Mouse (Mus musculus) heart, embryonic 10.5 days (tissue): ENCODE measurements around the gene Anapc11. TPM values are rescaled to one million over a fixed set of nuclear protein-coding genes. Genes with fewer than 3 reads are reported as not detected.

ENCODE experiments used
- DNase-seq: peaks from one replicate; pipeline ENCODE4 v3.0.0-alpha.2; 2017; ENCODE audit warnings: low spot score
- H3K27ac ChIP-seq: fragments of 300-500 bp; sonication (generic); 2 replicates; pipeline ENCODE4 v1.5.1; 2016; ENCODE audit warnings: mild to moderate bottlenecking
- H3K27me3 ChIP-seq: fragments of 300-500 bp; sonication (generic); 2 replicates; pipeline ENCODE4 v1.6.1; 2016; ENCODE audit warnings: mild to moderate bottlenecking; ENCODE audit not compliant: poor library complexity, insufficient read depth, severe bottlenecking
- H3K36me3 ChIP-seq: fragments of 300-500 bp; sonication (generic); 2 replicates; pipeline ENCODE4 v1.6.1; 2016; ENCODE audit warnings: mild to moderate bottlenecking, moderate library complexity
- H3K4me1 ChIP-seq: fragments of 300-500 bp; sonication (generic); 2 replicates; pipeline ENCODE4 v1.6.1; 2016; ENCODE audit warnings: mild to moderate bottlenecking
- H3K4me3 ChIP-seq: fragments of 300-500 bp; sonication (generic); 2 replicates; pipeline ENCODE4 v1.5.1; 2016; ENCODE audit warnings: mild to moderate bottlenecking, moderate library complexity
- H3K9me3 ChIP-seq: fragments of 300-500 bp; sonication (generic); 2 replicates; pipeline ENCODE4 v1.6.1; 2016; ENCODE audit warnings: mild to moderate bottlenecking, moderate library complexity
- WGBS: fragments of 180-500 bp; shearing (Covaris S2); methylation state at CpG from one replicate; pipeline ENCODE4 v1.1.7; 2016; 5-methylcytosine and 5-hydroxymethylcytosine counted together
- polyA plus RNA-seq: library from polyadenylated mRNA; unstranded; fragments of >200 nt; fragmentation: Nextera tagmentation; extraction: Ambion mirVana; gene quantifications from 2 replicates; pipeline ENCODE4 v1.2.1, GENCODE M21; 2016

Gene Anapc11
- polyA plus RNA-seq, 1 experiment from 2014 or later = 186 TPM

- no peaks in the 10 kb centered on the region for H3K4me1 ChIP-seq
- H3K36me3 ChIP-seq = peaks cover 97% of the 10 kb centered on the region
- DNase-seq = no peak
- H3K9me3 ChIP-seq = no peaks in the 10 kb centered on the region
- 84% methylated on average over 9 of the region's 9 CpGs for WGBS
- no peak overlapping the region for H3K4me3 ChIP-seq
- H3K27ac ChIP-seq = no peak overlapping the region
- no peaks in the 10 kb centered on the region for H3K27me3 ChIP-seq
Measured at GRCm38 (mm10) chr11:120565114-120565513, 33.1 kb upstream of the Anapc11 start.

- no peak overlapping the region for H3K27ac ChIP-seq
- H3K36me3 ChIP-seq = peaks cover 79% of the 10 kb centered on the region
- H3K4me3 ChIP-seq = no peak overlapping the region
- H3K9me3 ChIP-seq = no peaks in the 10 kb centered on the region
- 95% methylated on average over 6 of the region's 6 CpGs for WGBS
- H3K4me1 ChIP-seq = peaks cover 14% of the 10 kb centered on the region
- no peak for DNase-seq
- H3K27me3 ChIP-seq = no peaks in the 10 kb centered on the region
Measured at GRCm38 (mm10) chr11:120568324-120568723, 29.9 kb upstream of the Anapc11 start.

GRCm38 (mm10) chr11:120571122-120571521 is 27.1 kb upstream of the Anapc11 start:
- Histone ChIP-seq H3K9me3 (no peaks in the 10 kb centered on the region), H3K4me3 (peak overlapping the region; percentile 99), H3K36me3 (peaks cover 51% of the 10 kb centered on the region), H3K4me1 (peaks cover 24% of the 10 kb centered on the region), H3K27ac (peak overlapping the region; percentile 97; the same call in 1 of the 2 replicates), H3K27me3 (no peaks in the 10 kb centered on the region)
- DNase-seq = no peak
- WGBS = 34% methylated on average over 3 of the region's 3 CpGs

GRCm38 (mm10) chr11:120571754-120572416 is 26.3 kb upstream of the Anapc11 start:
- Histone ChIP-seq H3K27ac (peak overlapping the region; percentile 97), H3K27me3 (no peaks in the 10 kb centered on the region), H3K36me3 (peaks cover 50% of the 10 kb centered on the region), H3K9me3 (no peaks in the 10 kb centered on the region), H3K4me1 (peaks cover 24% of the 10 kb centered on the region), H3K4me3 (peak overlapping the region; percentile 99)
- no peak for DNase-seq
- 8% methylated on average over 11 of the region's 11 CpGs for WGBS

- Histone ChIP-seq H3K9me3 (no peaks in the 10 kb centered on the region), H3K27ac (peak overlapping the region; percentile 97), H3K27me3 (no peaks in the 10 kb centered on the region), H3K36me3 (peaks cover 50% of the 10 kb centered on the region), H3K4me1 (peaks cover 24% of the 10 kb centered on the region), H3K4me3 (peak overlapping the region; percentile 99)
- WGBS = under 1% methylated on average over 24 of the region's 24 CpGs
- no peak for DNase-seq
Measured at GRCm38 (mm10) chr11:120572417-120572751, 25.8 kb upstream of the Anapc11 start.

- under 1% methylated on average over 94 of the region's 94 CpGs for WGBS
Measured at GRCm38 (mm10) chr11:120572752-120573584, 25.3 kb upstream of the Anapc11 start, which contains the start of gene P4hb. P4hb (minus strand) TSS chr11:120573253.

GRCm38 (mm10) chr11:120573585-120574277 is 24.5 kb upstream of the Anapc11 start:
- H3K36me3 ChIP-seq = peaks cover 50% of the 10 kb centered on the region
- peaks cover 29% of the 10 kb centered on the region for H3K4me1 ChIP-seq
- no peaks in the 10 kb centered on the region for H3K27me3 ChIP-seq
- H3K27ac ChIP-seq = peak overlapping the region; percentile 97
- peak overlapping the region; percentile 99 for H3K4me3 ChIP-seq
- DNase-seq = no peak
- WGBS = under 1% methylated on average over 23 of the region's 23 CpGs
- no peaks in the 10 kb centered on the region for H3K9me3 ChIP-seq

More at GRCm38 (mm10) chr11:120572752-120573584, 25.3 kb upstream of the Anapc11 start, which contains the start of gene P4hb:
- H3K4me3 ChIP-seq = peak within 1 kb of the TSS; percentile 99
- H3K27ac ChIP-seq = peak within 1 kb of the TSS; percentile 97
- peaks cover 24% of the 10 kb centered on the region for H3K4me1 ChIP-seq
- H3K36me3 ChIP-seq = peaks cover 50% of the 10 kb centered on the region
- H3K9me3 ChIP-seq = no peaks in the 10 kb centered on the region
- no peaks in the 10 kb centered on the region for H3K27me3 ChIP-seq
- peak; percentile 100 for DNase-seq

GRCm38 (mm10) chr11:120574278-120574600 is 24.0 kb upstream of the Anapc11 start:
- Histone ChIP-seq H3K9me3 (no peaks in the 10 kb centered on the region), H3K27me3 (no peaks in the 10 kb centered on the region), H3K4me3 (peak overlapping the region; percentile 99), H3K27ac (peak overlapping the region; percentile 97), H3K36me3 (peaks cover 53% of the 10 kb centered on the region), H3K4me1 (peaks cover 34% of the 10 kb centered on the region)
- DNase-seq = no peak
- WGBS = 47% methylated on average over 5 of the region's 5 CpGs

GRCm38 (mm10) chr11:120575046-120575445 is 23.2 kb upstream of the Anapc11 start:
- H3K27ac ChIP-seq = peak overlapping the region; percentile 97

GRCm38 (mm10) chr11:120575940-120576339 is 22.3 kb upstream of the Anapc11 start:
- H3K27ac ChIP-seq = no peak overlapping the region
- H3K4me1 ChIP-seq = peaks cover 44% of the 10 kb centered on the region
- no peak overlapping the region for H3K4me3 ChIP-seq
- H3K9me3 ChIP-seq = no peaks in the 10 kb centered on the region
- H3K36me3 ChIP-seq = peaks cover 46% of the 10 kb centered on the region
- H3K27me3 ChIP-seq = no peaks in the 10 kb centered on the region
- no peak for DNase-seq

More at GRCm38 (mm10) chr11:120575046-120575445, 23.2 kb upstream of the Anapc11 start:
- no peak for DNase-seq
- no peaks in the 10 kb centered on the region for H3K27me3 ChIP-seq
- H3K9me3 ChIP-seq = no peaks in the 10 kb centered on the region
- peaks cover 42% of the 10 kb centered on the region for H3K4me1 ChIP-seq
- WGBS = 86% methylated on average over 2 of the region's 2 CpGs
- H3K36me3 ChIP-seq = peaks cover 54% of the 10 kb centered on the region
- H3K4me3 ChIP-seq = no peak overlapping the region

- Histone ChIP-seq H3K27me3 (no peaks in the 10 kb centered on the region), H3K9me3 (no peaks in the 10 kb centered on the region), H3K4me1 (peaks cover 39% of the 10 kb centered on the region), H3K27ac (no peak overlapping the region), H3K4me3 (no peak overlapping the region), H3K36me3 (peaks cover 40% of the 10 kb centered on the region)
- peak; percentile 74 for DNase-seq
- 68% methylated on average over 3 of the region's 3 CpGs for WGBS
Measured at GRCm38 (mm10) chr11:120576365-120576981, 21.7 kb upstream of the Anapc11 start.

- H3K9me3 ChIP-seq = no peaks in the 10 kb centered on the region
- H3K27me3 ChIP-seq = no peaks in the 10 kb centered on the region
- no peak overlapping the region for H3K4me3 ChIP-seq
- peaks cover 42% of the 10 kb centered on the region for H3K4me1 ChIP-seq
- peak; percentile 71 for DNase-seq
- H3K36me3 ChIP-seq = peaks cover 40% of the 10 kb centered on the region
- H3K27ac ChIP-seq = no peak overlapping the region
- 88% methylated on average over 7 of the region's 7 CpGs for WGBS
Measured at GRCm38 (mm10) chr11:120577211-120578023, 20.8 kb upstream of the Anapc11 start.
